Comparison of ENCODE assay signal across 24 mouse cellular contexts in genomic region chr16:22417044-22417443, GRCm38 (mm10). TPM values are rescaled to one million over a fixed set of nuclear protein-coding genes. Genes with fewer than 3 reads are reported as not detected.
DNase-seq lines count a peak whose midpoint lies in the region; ATAC-seq and TF ChIP-seq lines count a peak whose summit lies in the region.
"Had no signal": no experiment of that assay in that cellular context is flagged by ENCODE, and none has a peak within 500 bp of the region (broad histone marks: within the 10 kb centered on the region; RNA-seq: fewer than 3 reads in every experiment).

No protein-coding gene starts in this region.

- no peak for TF ChIP-seq CTCF in ES-Bruce4 (IDR thresholded peaks at IDR 0.05; ENCODE audit: low read depth, low read length)

- no peak for ATAC-seq in lung, embryonic 15.5 days (ENCODE audit: borderline replicate concordance, extremely low read depth, low FRiP score, low TSS enrichment)
- ATAC-seq: CD4-positive, CD25-positive, alpha-beta regulatory T cell, adult 4 months; forebrain, embryonic 14.5 days; forebrain, postnatal 0 days; intestine, embryonic 15.5 days had no signal

- TF ChIP-seq POLR2A in ES-Bruce4 (IDR thresholded peaks at IDR 0.05; ENCODE audit: insufficient read depth, low read length): no peak

- TF ChIP-seq EP300 in ES-Bruce4 (IDR thresholded peaks at IDR 0.05; ENCODE audit: insufficient read depth, low read depth, low read length): 0 out of 2 replicates have a peak, but pooled peaks have one; percentile 42

- DNase-seq in lung, postnatal 25 days (ENCODE audit: low spot score): no peak
- DNase-seq in brain, adult 2 months (ENCODE audit: low read depth, low spot score): peak; percentile 23
- no peak for DNase-seq in frontal cortex, adult 2 months (ENCODE audit: extremely low spot score in 1 of 2, low spot score in 1 of 2)
- DNase-seq in cerebellum, adult 11 months: no peak
- no peak for DNase-seq in cerebellum, postnatal 14 days
- DNase-seq: adrenal gland, postnatal 10 days; adrenal gland, postnatal 36 days; cerebellum, adult 11-12 months; cerebellum, adult 8-10 months; cerebellum, postnatal 10 days; forebrain, postnatal 0 days; gastrocnemius, postnatal 10 days; heart, adult 11 months; kidney, adult 11 months had no signal

- H3K9ac ChIP-seq in lung, embryonic 15.5 days: no peak overlapping the region
- no peak overlapping the region for H3K9ac ChIP-seq in ES-Bruce4 (ENCODE audit: low read depth, poor library complexity, severe bottlenecking)
- H3K9ac ChIP-seq: embryonic facial prominence, embryonic 12.5 days; embryonic facial prominence, embryonic 15.5 days; forebrain, postnatal 0 days; hindbrain, embryonic 12.5 days; hindbrain, embryonic 15.5 days; intestine, embryonic 15.5 days had no signal

- WGBS in lung, embryonic 15.5 days: 81% methylated on average over 8 of the region's 8 CpGs

- H3K9me3 ChIP-seq in lung, embryonic 15.5 days: no peaks in the 10 kb centered on the region
- no peaks in the 10 kb centered on the region for H3K9me3 ChIP-seq in ES-Bruce4 (replicated peaks; ENCODE audit: control insufficient read depth, insufficient read depth, low read length, poor library complexity, severe bottlenecking)
- H3K9me3 ChIP-seq: embryonic facial prominence, embryonic 12.5 days; embryonic facial prominence, embryonic 15.5 days; hindbrain, embryonic 12.5 days; hindbrain, embryonic 15.5 days; intestine, embryonic 15.5 days had no signal

- no peaks in the 10 kb centered on the region for H3K27me3 ChIP-seq in lung, embryonic 15.5 days
- H3K27me3 ChIP-seq in ES-Bruce4 (ENCODE audit: control insufficient read depth, insufficient read depth, low read length, poor library complexity, severe bottlenecking): no peaks in the 10 kb centered on the region
- H3K27me3 ChIP-seq: embryonic facial prominence, embryonic 12.5 days; embryonic facial prominence, embryonic 15.5 days; hindbrain, embryonic 12.5 days; hindbrain, embryonic 15.5 days; intestine, embryonic 15.5 days had no signal

- peaks cover 24% of the 10 kb centered on the region for H3K4me1 ChIP-seq in lung, embryonic 15.5 days
- H3K4me1 ChIP-seq in ES-Bruce4 (ENCODE audit: control insufficient read depth, insufficient read depth, low read length): peaks cover 20% of the 10 kb centered on the region
- H3K4me1 ChIP-seq: embryonic facial prominence, embryonic 15.5 days; hindbrain, embryonic 15.5 days had no signal

- peaks cover 13% of the 10 kb centered on the region for H3K36me3 ChIP-seq in lung, embryonic 15.5 days
- H3K36me3 ChIP-seq in ES-Bruce4 (ENCODE audit: control insufficient read depth, insufficient read depth, low read length, poor library complexity, severe bottlenecking): peaks cover 15% of the 10 kb centered on the region
- H3K36me3 ChIP-seq: hindbrain, embryonic 12.5 days; hindbrain, embryonic 15.5 days; intestine, embryonic 15.5 days had no signal

- H3K4me2 ChIP-seq in lung, embryonic 15.5 days: no peak overlapping the region
- H3K4me2 ChIP-seq: embryonic facial prominence, embryonic 12.5 days; embryonic facial prominence, embryonic 15.5 days; heart, embryonic 11.5 days; hindbrain, embryonic 12.5 days; hindbrain, embryonic 15.5 days; intestine, embryonic 15.5 days had no signal

- peak overlapping the region; percentile 44 for H3K27ac ChIP-seq in lung, embryonic 15.5 days
- H3K27ac ChIP-seq in ES-Bruce4 (ENCODE audit: insufficient read depth, low read length): peak overlapping the region; percentile 80
- H3K27ac ChIP-seq: embryonic facial prominence, embryonic 12.5 days; embryonic facial prominence, embryonic 15.5 days; hindbrain, embryonic 12.5 days; hindbrain, embryonic 15.5 days; intestine, embryonic 15.5 days had no signal

- no peak overlapping the region for H3K4me3 ChIP-seq in lung, embryonic 15.5 days
- no peak overlapping the region for H3K4me3 ChIP-seq in ES-Bruce4 (ENCODE audit: low read depth, low read length)
- H3K4me3 ChIP-seq: embryonic facial prominence, embryonic 12.5 days; embryonic facial prominence, embryonic 15.5 days; hindbrain, embryonic 12.5 days; hindbrain, embryonic 15.5 days; intestine, embryonic 15.5 days had no signal

RNA-seq across cellular contexts. Expression of gene Etv5, which starts 22.5 kb away (rescaled TPM):
- polyA plus RNA-seq in lung, embryonic 15.5 days (2015; fragmentation: Nextera tagmentation; extraction: Ambion mirVana): 167 TPM in 2 replicates
- 130 and 133 TPM in 2 replicates for polyA plus RNA-seq in ES-Bruce4 (2011; ENCODE audit: insufficient read depth, insufficient read length, low read depth, missing spikeins)
- polyA plus RNA-seq in frontal cortex, adult 2 months (2012; rRNA removed): 55.9 and 57.6 TPM in 2 replicates
